25 mouse cellular contexts compared by ENCODE assay signal in genomic region chr16:29057076-29057475, GRCm38 (mm10).
DNase-seq lines count a peak whose midpoint lies in the region; ATAC-seq lines count a peak whose summit lies in the region.
"Had no signal": no experiment of that assay in that cellular context is flagged by ENCODE, and none has a peak within 500 bp of the region (broad histone marks: within the 10 kb centered on the region; RNA-seq: fewer than 3 reads in every experiment).

No protein-coding gene starts in this region.

- no peaks in the 10 kb centered on the region for H3K27me3 ChIP-seq in limb, embryonic 10.5 days (ENCODE audit: low read depth, poor library complexity, severe bottlenecking)
- H3K27me3 ChIP-seq in midbrain, embryonic 15.5 days (replicated peaks) = no peaks in the 10 kb centered on the region; the same call in 1 of the 2 replicates
- H3K27me3 ChIP-seq: CH12.LX; embryonic facial prominence, embryonic 12.5 days; forebrain, embryonic 12.5 days had no signal

- peak; percentile 5 to 8 for DNase-seq in urinary bladder, postnatal 36 days (ENCODE audit: low spot score in 2 of 2)
- DNase-seq in urinary bladder, adult 2 months (ENCODE audit: low spot score) = no peak
- peak; percentile 10 for DNase-seq in Muller cell, postnatal 12 days (ENCODE audit: inconsistent ontology term)
- peak; percentile 10 for DNase-seq in brain, adult 2 months (ENCODE audit: low read depth, low spot score)
- no peak for DNase-seq in limb, embryonic 10.5 days (ENCODE audit: low spot score)
- DNase-seq in thymus, postnatal 36 days = no peak
- DNase-seq: adrenal gland, adult 8-10 months; adrenal gland, postnatal 14 days; B cell, adult 2 months; cerebellum, adult 11-12 months; cerebellum, adult 2 months; cerebellum, adult 9-10 months; cerebellum, postnatal 10 days; cerebellum, postnatal 25 days had no signal

- H3K9ac ChIP-seq in midbrain, embryonic 15.5 days = no peak overlapping the region
- H3K9ac ChIP-seq: embryonic facial prominence, embryonic 12.5 days; forebrain, embryonic 12.5 days had no signal

- no peak overlapping the region for H3K27ac ChIP-seq in limb, embryonic 10.5 days
- no peak overlapping the region for H3K27ac ChIP-seq in midbrain, embryonic 15.5 days
- H3K27ac ChIP-seq: embryonic facial prominence, embryonic 10.5 days; embryonic facial prominence, embryonic 12.5 days; forebrain, embryonic 10.5 days; forebrain, embryonic 12.5 days had no signal

- no peak for ATAC-seq in midbrain, embryonic 15.5 days (replicated peaks)
- ATAC-seq: CD4-positive, CD25-positive, alpha-beta regulatory T cell, adult 4 months; forebrain, embryonic 14.5 days; forebrain, embryonic 16.5 days; Patski had no signal

- no peaks in the 10 kb centered on the region for H3K9me3 ChIP-seq in limb, embryonic 10.5 days (replicated peaks)
- H3K9me3 ChIP-seq in midbrain, embryonic 15.5 days = no peaks in the 10 kb centered on the region
- H3K9me3 ChIP-seq: embryonic facial prominence, embryonic 10.5 days; embryonic facial prominence, embryonic 12.5 days; forebrain, embryonic 10.5 days; forebrain, embryonic 12.5 days had no signal

- H3K4me2 ChIP-seq in midbrain, embryonic 15.5 days = no peak overlapping the region
- H3K4me2 ChIP-seq: embryonic facial prominence, embryonic 12.5 days; forebrain, embryonic 12.5 days had no signal

- 91% methylated on average over 5 of the region's 5 CpGs for WGBS in limb, embryonic 10.5 days
- 60% methylated on average over 5 of the region's 5 CpGs for WGBS in midbrain, embryonic 15.5 days

- no peak overlapping the region for H3K4me3 ChIP-seq in limb, embryonic 10.5 days
- no peak overlapping the region for H3K4me3 ChIP-seq in midbrain, embryonic 15.5 days
- H3K4me3 ChIP-seq: embryonic facial prominence, embryonic 10.5 days; embryonic facial prominence, embryonic 12.5 days; forebrain, embryonic 10.5 days; forebrain, embryonic 12.5 days had no signal

- H3K36me3 ChIP-seq in limb, embryonic 10.5 days = no peaks in the 10 kb centered on the region
- no peaks in the 10 kb centered on the region for H3K36me3 ChIP-seq in midbrain, embryonic 15.5 days (replicated peaks)
- H3K36me3 ChIP-seq: embryonic facial prominence, embryonic 10.5 days; embryonic facial prominence, embryonic 12.5 days; forebrain, embryonic 10.5 days; forebrain, embryonic 12.5 days; G1E had no signal

- peaks cover 11% of the 10 kb centered on the region for H3K4me1 ChIP-seq in limb, embryonic 10.5 days
- peaks cover 6% of the 10 kb centered on the region for H3K4me1 ChIP-seq in midbrain, embryonic 15.5 days
- H3K4me1 ChIP-seq: embryonic facial prominence, embryonic 12.5 days; forebrain, embryonic 12.5 days had no signal

Comparison
In these comparisons a context has a peak if more than half of its experiments do, and no peak if none do; other contexts are left out.
1. DNase-seq: peak in urinary bladder, postnatal 36 days (2 of 2), Muller cell, postnatal 12 days (single experiment) and brain, adult 2 months (single experiment); none in urinary bladder, adult 2 months (single experiment), limb, embryonic 10.5 days (single experiment) and thymus, postnatal 36 days (0 of 2).